Mouse (Mus musculus) thymus, postnatal 36 days (tissue): Measurements from ENCODE around the gene Elavl1.
A peak's percentile ranks its signal among the peaks of the same experiment; 100 is the strongest.

Experiments used
- DNase-seq, 2 experiments: peaks; one replicate each; pipeline ENCODE4 v3.0.0; 2022; ENCODE audit warnings: mixed read lengths in 2 of 2

Elavl1 gene

DNA sequence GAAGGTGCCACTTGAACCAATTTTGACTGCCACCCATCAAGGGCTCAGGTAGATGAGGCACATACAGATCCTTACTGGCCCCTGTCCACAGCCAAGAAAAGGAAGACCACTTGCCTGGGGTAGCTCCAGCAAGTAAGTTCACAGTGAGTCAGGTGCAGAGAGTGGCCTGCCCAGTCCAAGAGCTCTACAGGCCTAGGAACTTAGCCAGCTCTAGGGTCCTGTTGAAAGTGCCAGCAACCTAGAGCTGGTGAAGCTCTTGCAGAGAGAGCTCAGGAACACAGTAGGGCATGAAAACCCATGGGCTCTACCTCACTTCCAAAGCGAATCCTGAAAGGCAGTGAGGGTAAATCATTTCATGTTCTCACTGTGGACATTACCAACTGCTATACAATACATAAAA lies 4.8 kb downstream of the Elavl1 start:
- no peak for DNase-seq

DNA sequence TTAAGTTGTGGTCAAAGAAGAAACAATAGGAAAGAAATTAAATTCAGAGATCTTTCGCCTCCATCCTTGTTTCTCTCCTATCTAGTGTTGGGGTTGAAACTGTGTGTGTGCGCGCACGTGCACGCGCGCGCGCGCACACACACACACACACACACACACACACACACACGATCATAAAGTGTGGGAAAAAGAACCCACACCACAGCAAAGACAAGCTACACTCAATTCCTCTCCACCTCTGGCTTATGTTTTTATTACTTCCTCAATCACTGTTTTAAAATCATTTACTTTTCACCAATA lies 5.7 kb downstream of the Elavl1 start:
- DNase-seq: no peak

DNA sequence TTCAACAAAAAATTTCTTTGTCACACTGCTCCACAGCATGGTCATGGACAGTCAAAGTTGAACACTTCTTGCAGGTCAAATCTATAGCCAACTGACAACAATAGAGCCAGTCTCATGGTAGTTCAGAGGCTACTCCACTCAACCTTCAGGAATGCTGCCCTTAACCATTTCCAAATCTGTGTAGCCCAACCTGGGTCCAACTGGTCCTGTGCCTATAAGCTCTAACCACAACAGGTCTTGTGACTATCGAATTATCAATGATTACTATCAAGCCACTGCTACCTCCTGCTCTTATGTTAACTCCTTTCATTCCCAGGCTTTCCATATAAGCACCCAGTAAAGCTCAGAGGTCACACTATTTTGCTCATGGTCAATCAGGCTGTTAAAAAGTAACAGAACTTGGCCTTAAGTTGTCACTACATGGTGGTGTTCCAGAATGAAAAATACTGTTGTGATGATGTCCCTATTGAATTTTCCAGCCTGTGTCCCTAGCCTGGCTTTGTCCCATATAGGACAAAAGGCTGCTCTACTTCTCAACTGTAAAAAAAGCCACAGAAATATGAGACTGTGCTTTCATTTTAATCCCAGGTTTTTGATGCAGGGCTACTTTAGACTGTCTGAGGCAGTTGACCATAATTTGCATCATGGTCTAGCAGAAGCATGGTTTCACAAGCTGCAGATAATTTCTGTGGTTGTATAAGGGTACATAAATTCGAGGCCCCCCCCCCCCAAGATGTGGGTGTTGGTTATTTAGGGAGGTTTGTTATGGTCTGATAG lies 6.2 kb downstream of the Elavl1 start:
- DNase-seq: no peak

DNA sequence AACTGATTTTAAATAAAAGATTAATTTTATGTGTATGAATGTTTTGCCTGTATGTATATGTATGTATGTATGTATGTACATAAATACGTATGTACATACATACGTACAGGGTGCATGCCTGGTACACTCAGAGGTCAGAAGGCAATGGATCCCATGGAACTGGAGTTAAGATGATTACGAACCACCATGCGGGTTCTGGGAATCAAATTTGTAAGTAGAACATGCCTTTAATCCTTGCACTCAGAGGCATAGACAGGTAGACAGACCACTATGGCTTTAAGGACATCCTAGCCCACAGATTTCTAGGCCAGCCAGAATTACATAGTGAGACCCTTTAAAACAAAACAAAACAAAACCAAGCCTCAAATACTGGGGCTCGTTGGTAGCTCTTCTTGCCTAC lies 7.1 kb downstream of the Elavl1 start:
- DNase-seq: no peak

DNA sequence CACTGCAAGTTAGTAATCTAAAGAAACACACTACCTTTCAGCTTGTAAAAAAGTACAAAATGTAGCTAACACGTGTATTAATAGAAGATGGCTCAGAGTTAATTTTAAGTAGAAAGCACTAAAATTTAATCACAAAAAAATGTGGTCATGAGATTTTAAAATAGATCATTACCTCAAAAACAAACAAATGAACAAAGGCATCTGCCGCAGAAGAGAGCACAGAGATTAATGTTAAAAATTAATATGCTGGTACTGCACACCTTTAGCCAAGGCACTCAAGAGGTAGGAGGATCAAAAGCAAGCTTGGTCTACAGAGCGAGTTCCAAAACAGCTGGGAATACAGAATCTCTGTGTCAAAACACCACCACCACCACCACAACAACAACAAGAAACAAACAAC lies 10.4 kb downstream of the Elavl1 start:
- no peak for DNase-seq

DNA sequence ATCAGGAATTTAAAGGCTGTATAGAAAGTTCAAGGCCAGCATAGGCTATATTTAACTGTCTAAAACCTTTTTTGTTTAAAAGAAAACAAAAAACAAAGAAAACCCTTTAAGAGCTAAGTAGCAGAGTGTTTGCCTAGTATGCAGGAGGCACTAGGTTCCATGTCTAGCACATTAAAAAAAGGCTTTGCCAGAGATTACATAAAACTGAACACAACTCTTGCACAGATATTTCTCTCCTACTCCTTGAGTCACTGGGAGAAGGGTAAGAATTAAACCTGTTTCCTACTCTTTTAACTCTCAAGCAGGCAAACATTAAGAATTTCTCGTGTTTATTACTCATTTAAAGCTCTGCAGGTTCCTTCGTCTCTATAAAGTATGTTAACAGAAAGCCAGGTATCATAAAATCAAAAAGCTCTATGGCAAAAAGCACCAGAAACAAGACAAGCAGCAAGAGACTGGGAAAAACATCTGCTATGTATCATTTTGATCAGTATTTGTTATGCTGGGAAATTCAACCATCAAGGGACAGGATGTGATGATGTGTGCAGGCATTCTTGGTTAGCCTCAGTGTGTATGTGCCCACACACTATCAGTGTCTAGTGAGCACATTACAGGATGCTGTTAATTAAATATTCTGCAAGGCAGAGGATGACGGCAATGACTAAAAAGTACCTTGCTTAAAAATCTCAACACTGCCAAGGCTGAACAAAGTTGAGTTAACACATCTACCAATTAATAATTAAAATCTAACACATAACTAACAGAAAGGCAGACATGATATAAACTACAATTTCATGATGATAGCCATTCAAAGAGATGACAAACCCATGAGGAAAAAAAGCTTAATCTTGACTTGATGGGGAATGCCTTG lies 11.7 kb downstream of the Elavl1 start:
- no peak for DNase-seq

DNA sequence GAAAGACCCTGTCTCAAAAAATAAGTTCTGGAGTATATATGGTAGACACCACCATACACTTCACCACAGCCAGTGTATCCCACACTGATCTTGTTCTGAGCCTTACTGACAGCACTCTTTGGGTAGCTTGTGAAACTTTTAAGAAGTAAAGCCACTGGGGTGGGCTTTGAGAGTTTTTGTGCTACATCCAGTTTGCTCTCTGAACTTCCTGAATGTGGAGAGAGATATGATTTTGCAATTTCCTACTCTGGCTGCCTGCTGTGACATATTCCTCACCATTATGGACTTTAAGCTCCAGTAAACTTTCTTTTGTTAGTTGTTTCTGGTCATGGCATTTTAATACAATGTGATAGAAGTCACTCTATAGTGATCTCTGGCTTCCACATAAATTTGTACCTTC lies 13.1 kb downstream of the Elavl1 start:
- DNase-seq: no peak

DNA sequence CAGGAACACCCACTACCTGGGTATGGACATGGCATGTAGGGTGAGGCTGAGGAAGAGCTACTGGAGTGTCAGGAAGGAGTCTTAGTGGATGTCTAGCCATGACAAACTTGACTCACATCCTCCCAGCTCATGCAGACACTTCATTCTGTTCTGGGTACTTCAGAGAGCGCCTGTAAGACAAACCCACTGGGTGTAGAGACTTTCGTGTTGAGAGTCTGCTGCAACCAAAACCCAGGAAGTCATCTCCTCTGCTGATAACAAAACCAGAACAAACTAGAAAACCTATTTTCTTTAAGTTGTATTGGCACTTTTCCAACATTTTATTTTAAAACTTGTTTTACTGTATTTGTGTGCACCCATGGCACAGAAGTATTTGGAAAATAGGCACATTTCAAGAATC lies 19.4 kb downstream of the Elavl1 start:
- no peak for DNase-seq

DNA sequence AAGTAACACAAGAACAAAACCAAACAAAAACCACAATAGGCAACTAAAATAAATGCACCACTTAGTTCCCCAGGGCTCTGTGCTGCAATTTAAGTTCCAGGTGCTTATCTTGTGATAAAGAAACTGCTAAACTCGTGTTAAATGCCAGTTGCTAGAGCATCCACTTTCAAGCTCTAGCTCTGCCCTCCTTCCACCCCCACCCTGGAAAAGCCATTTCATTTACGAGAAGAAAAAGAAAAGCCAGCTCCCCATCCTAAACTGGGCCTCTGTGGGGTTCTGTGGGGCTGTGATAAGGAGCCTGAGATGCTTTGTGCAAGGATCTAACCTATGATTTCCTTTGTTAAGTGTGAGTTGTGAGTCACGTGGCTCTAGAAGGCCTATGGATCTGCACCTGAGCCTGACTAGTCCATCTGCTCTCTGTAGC lies 21.1 kb downstream of the Elavl1 start:
- DNase-seq: no peak

DNA sequence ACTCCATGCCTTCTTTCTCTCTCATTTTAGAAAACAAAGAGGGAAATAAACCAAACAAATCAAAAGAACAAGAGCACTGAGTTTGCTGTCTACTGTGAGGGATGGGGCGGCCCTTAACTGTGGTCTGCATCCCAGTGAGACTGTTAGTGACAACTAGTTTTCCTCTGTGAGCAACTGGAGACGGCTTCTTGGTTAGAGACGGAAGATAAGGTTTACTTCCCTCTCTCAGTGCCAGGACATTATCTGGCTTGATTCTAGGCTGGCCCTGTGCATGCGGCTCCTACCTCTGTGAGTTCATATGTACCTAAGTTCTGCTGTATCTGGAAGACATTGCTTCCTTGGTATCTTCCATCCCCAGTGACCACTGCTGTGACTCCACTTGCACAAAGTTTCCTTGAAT lies 27.4 kb downstream of the Elavl1 start:
- no peak for DNase-seq

DNA sequence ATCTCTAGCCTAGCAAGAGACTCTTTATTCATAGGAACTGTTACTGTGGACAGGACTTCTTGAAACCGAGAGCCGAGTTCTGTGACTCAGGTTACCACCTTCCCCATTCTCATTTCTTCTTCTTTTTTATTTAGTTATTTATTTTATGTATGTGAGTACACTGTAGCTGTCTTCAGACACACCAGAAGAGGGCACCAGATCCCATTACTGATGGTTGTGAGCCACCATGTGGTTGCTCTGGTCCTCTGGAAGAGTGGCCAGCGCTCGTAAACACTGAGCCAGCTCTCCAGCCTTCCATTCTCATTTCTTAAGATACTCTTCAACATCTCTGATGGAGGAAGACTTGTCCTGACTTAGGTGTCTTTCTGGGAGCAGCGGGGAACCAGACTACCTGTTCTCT lies 32.5 kb downstream of the Elavl1 start:
- no peak for DNase-seq

DNA sequence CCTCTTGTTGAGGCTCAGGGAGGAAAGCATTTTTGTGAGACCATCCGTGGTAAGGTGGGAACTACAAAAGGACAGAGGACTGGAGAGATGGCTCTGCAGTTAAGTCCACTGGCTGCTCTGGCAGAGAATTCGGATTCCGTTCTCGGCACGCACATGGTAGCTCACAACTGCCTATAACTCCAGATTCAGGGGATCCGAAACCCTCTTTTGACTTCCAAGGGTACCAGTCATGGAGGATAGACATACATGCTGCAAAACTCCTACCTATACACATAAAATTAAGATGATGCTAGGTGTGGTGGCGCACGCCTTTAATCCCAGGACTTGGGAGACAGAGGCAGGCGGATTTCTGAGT lies 49.1 kb downstream of the Elavl1 start:
- DNase-seq: no peak

DNA sequence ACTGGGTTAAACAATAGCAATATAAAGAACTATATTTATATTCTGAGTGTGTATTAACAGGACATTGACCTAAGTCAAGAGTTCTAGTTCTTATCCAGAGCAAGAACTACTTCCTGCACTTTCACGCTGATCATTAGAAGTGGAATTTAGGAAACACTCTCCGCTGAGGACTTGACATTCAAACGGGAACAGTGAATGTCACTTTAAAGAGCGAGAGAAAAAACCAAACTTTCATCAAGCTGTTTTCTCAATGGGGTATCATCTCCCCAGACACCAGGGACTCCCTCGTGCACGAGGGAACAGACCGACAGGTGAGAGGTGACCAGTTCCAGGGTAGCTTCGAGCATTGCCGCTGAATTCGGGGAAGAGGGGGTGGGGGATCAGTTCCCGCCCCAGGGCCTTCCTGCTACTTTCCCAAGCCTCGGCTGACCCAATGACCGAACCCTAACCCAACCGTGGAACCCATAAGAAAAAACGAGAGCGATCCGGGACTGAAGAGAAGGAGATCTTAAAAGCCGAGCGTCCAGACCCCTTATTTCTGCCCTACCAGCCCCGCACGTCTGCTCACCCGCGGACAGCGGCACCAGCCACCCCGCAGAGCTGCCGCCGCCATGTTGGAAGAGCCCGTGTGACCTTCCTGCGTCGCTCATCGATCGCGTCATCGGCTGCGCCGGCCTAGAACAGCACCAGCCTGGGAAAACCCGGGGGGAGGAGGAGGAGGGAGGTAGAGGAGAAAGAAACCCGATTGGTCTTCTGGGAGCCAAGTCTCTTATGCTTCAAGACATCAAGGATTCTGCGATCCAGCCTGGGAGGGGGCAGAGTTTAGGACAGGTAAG lies 49.7 kb downstream of the Elavl1 start, which contains the start of gene Timm44:
Gene Timm44, minus strand, starts transcription at position 639 of the 836 bp plus-strand sequence.
- DNase-seq: peak; percentile 91 to 92

DNA sequence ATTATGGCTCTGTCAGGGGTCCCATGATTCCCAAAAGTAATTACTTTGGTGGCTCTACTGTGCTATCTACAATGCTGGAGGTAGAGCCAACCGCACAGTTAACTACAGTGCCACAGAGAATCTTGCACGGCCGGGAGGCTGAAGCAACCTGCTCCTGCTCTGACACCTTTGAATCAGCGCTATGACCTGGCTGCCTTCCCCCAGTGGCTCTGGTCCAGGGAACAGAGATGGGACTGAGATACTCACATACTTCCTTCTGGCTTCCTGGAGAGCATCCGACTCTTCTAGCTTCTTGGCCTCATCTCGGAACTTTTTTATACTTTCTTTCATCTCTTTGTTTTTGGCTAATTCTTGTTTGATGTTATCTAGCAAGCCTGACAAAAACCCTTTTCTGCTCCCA lies 55.6 kb downstream of the Elavl1 start:
- no peak for DNase-seq

DNA sequence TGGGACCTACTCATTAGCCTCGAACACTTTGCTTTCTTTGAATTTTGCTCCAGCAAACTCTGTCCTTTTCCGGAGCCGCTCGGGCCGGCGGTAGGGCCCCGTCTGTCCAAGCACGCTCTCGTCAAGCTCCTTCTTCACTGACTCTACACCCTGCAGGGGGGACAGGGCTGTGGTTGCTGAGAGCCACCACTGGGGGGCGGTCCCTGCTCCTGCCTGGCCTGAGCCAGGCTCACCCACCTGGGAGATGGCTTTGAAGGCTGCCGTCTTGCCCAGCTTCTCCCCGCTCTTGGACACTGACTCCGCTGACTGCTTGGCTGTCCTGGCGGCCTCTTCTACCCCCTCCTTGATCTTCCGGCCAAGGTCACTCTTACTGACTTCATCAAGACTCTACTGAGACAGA lies 57.6 kb downstream of the Elavl1 start:
- no peak for DNase-seq

DNA sequence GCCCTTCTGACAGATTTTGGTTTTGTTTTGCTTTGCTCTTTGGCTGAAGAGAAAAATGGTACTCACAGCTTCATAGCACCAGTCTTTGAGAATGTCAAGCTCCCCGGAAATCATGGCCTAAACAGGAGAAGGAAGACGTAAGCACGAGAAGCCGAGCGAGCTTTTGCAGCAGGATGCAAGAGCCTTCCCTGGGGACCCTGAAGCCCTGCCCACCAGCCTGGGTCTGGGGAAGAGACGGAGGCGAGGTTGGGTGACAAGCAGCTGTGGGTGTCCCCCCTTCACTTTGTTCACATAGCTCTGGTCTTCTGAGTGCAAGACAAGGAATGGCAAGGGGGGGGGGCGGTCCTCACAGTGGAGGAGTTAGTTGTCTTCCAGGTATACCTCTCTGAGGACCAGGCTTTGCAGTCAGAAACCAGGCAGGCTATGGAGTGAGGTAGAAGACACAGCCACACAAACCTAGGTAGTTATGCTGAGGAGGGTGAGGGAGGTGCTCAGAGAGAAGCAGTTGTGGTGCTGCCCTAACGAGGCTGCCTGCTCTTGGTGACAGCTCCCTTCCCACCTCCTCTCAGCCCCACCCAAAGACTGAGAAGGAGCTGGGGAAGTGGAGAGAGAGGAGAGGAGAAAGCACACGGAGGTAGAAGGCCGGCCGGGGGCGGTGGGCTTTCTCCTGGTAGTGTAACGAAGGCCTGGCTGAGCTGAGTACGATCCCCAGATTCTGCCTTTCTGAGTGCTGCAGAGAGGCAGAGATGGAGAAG lies 59.9 kb downstream of the Elavl1 start:
- no peak for DNase-seq

DNA sequence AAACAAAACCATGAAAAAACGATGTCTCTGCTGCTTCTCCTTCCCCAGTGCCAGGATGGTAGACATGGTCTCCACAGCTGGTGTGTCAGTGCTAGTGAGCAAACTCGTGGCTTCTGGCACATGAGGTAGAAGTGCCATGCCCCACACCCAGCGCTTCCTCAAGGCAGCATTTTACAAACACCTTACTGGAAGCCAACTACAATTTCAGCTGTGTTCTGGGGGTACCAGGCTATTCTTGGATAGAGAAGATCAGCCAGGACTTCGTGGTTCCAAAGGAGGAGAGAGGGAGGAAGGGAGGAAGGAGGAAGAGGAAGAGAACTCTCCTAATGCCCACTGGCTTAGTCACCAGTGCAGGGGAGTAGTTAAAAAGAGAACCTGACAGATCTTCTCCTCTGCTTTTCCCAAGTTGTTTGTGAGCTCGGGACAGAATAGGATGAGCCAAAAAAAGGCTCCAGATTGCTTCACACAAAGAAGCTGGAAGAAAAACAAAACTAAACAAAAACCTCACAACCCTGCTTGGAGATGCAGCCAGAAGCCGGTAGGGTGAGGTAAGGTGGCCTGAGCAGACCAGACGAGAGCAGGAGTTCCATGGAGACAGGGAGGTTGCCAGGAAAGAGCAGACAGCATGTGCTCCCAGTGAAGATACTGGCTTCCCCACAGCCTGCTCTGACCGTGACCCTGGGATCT lies 62.0 kb downstream of the Elavl1 start:
- DNase-seq: no peak

DNA sequence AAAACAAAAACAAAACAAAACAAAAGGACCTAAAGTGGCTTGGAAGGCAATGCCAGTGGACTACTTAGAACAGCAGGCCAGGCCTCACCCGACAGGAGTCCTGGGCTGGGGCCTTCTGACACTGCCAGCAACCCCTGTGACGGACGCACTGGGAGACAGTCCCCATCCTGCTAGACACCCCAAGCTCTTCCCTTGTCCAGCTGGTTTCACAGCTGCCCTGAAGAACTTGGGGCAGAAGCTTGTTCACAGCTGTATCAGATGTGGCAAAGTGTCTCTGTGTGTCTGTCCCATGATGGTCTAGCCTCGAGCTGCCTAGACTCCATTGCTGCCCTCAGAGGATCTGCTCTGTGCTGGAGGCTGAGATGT lies 65.4 kb downstream of the Elavl1 start:
- no peak for DNase-seq

DNA sequence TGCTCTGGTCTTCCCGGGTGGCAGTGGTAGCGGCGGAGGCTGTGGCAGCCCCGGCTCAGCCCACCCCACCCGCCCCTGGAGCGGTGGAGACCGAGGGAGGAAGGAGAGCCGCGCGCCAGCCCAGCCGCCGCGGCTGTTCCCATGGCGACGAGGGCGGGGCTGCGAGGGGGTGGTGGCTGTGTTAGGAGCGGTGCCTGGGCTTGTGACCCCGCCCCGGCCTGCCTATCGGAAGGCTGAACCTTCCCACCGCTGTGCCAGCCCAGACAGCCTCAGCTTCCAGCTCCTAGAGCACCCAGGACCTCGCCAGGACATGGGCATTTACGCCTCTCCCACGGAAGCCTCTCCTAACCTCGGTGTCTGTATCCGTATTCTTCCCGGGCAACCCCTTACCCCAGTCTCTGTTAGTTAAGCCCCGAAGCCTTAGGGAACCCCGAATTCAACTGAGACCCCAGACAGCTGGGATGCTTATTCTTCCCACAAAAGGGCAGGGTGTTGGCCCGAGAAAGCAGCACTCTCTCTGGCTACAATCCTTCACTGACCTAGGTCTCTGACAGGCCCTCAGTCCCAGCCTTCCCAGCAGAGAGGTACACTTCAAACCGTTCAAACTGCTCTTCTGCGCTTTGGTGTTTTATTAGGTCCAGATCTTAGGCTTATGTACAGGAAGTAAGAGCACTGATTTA lies 65.9 kb downstream of the Elavl1 start, which contains the start of gene Ctxn1:
Gene Ctxn1, minus strand, starts transcription at position 150 of the 680 bp plus-strand sequence.
- DNase-seq: peak; percentile 97 to 98

DNA sequence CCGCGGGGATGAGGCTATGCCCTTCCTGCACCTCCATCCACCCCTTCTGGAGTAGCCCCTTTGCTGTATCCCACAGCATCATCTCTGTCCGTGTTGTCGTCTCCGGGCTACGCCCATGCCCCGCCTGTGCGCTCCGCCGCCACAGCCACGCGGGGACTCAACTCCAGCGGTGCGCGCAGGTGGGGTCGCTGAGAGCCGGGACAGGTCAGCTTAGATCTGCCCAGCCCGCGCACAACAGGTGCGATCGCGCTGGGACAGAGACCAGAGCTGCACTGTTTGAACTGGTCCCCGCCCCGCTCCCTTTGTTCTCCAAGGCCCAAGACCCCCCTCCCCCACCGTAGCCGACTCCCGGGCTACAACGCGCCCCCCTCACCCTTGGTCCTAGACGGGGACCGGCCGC lies 66.5 kb downstream of the Elavl1 start:
- peak in 1 of 2 experiments; percentile 48 for DNase-seq

DNA sequence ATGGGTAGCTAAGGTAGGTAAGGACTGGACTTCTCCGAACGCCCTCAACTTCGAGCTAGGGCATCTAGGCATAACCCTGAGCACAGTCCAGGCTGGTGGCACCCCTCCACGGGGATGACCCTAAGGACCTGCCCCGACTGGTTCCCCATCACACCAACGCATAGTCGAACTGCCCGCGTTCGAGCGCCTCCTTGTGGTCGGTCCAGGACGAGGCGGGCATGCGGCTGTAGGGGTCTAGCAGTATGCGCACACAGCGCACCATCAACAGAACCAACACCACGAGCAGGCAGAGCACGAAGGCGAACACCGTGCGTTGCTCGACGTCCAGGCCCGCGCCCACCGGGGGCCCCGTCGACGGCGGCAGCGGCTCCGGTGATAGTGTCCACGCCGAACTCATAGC lies 67.0 kb downstream of the Elavl1 start:
- peak; percentile 83 for DNase-seq
